Mouse (Mus musculus) cerebellum, adult 9-11 months (tissue): ENCODE data around the gene Mat2a.

ENCODE experiments used
- DNase-seq: peaks from one replicate; pipeline ENCODE4 v3.0.0; 2022

Gene Mat2a

GRCm38 (mm10) chr6:72414076-72414756, 25.1 kb downstream of the Mat2a start, which contains the start of gene Ggcx:
Gene Ggcx (plus strand): TSS chr6:72414308.
- peak; percentile 96 for DNase-seq

DNA sequence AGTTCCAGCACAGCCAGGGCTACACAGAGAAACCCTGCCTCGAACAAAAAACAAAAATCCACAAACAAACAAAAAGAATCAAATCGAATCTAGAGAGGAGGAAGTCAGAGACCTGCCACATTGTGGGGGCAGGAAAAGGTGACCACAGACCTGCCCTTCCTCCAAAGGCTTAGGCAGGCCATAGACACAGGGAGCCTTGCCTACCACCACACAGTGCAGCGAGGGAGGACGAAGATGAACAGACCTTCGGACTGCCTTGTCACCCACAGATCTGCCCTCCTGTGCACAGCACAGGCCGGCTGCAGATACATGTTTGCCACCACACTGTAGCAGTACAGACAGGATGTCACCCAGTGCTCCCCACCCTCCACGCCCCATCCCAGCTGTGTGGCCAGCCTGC, 28.8 kb downstream of the Mat2a start:
- no peak for DNase-seq

GRCm38 (mm10) chr6:72410003-72410402, 29.4 kb downstream of the Mat2a start:
- DNase-seq = no peak

DNA sequence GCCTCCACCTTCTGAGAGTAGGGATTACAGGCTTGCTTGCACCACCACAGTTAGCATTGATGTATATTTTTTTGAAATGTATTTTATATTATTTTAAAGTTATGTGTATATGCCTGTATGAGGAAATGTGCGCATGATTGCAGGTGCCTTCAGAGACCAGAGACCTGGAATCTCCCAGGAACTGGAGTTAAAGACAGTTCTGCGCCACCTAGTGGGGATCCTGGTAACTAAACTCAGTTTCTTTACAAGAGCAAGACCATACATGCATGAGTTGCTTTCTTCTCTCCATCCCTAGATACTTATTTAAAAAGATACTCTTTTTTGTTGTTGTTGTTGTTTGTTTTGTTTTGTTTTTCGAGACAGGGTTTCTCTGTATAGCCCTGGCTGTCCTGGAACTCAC, 29.8 kb downstream of the Mat2a start:
- peak; percentile 52 for DNase-seq

GRCm38 (mm10) chr6:72407119-72407518, 32.2 kb downstream of the Mat2a start:
- peak; percentile 75 for DNase-seq

- no peak for DNase-seq
These were observed 34.0 kb downstream of the Mat2a start for GRCm38 (mm10) chr6:72405356-72405755.

- DNase-seq = peak; percentile 54
These were observed 37.5 kb downstream of the Mat2a start for GRCm38 (mm10) chr6:72401875-72402274.

DNA sequence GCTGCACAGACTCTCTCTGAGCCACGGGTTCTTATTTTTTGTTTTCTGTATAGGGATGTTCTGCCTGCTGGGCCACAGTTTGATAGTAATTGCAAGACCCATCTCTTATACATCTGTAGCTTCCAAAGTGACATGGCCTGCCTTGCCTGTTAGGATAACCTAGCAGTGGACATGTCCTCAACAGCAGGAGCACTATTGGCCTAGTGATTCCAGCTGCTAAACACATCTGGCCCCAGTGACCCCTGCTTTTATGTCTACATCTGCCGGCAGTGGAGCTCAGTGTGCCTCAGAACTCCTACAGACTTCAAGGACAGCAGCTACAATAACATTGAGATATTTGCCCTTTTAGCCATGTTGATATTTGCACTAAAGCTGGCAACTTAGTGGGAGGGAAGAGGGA, 39.4 kb downstream of the Mat2a start:
- DNase-seq = no peak

GRCm38 (mm10) chr6:72396837-72397251, 42.5 kb downstream of the Mat2a start:
- no peak for DNase-seq

- DNase-seq = no peak
These were observed 47.0 kb downstream of the Mat2a start for GRCm38 (mm10) chr6:72392341-72392740.

DNA sequence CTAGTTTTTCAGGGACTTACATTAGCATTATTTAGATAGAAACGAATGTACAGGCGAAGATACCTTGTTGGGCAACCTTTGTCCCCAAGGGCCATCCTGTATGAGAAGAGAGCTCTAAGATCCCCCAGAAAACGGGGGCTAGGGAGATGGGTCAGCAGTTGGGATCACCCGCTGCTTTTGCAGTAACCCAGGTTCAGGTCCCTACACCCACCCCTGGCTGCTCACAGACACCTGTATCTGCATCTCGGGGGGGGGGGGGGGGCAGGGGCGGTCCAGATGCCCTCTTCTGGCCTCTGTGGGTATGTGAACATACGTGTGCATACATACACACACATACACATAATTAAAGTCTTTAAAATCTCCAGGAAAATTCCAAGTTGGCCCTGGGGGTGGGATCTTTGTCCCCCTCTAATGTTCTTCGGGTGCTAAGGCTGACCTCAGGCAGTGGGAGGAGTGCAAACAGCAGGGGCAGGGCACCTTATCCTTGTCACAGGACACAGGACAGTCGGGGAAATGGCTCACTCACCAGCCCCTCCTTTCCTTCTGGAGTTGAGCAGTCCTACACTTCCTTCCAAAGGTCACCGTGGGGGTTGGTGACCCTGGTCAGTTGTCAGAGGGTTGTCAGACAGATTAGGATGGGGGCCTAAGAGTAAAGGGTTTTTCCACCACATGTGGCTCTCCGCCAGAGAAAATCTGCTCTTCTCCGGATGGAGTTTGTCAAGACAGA, 48.4 kb downstream of the Mat2a start:
- peak; percentile 40 for DNase-seq

- DNase-seq = peak; percentile 71
These were observed 49.2 kb downstream of the Mat2a start, which contains the start of gene Vamp8 for GRCm38 (mm10) chr6:72389941-72390771. Gene Vamp8 (minus strand): TSS chr6:72390703.

GRCm38 (mm10) chr6:72389471-72389940, 49.9 kb downstream of the Mat2a start:
- DNase-seq = peak; percentile 23

- no peak for DNase-seq
These were observed 50.5 kb downstream of the Mat2a start for GRCm38 (mm10) chr6:72388791-72389329.

GRCm38 (mm10) chr6:72388266-72388665, 51.1 kb downstream of the Mat2a start:
- DNase-seq = no peak

DNA sequence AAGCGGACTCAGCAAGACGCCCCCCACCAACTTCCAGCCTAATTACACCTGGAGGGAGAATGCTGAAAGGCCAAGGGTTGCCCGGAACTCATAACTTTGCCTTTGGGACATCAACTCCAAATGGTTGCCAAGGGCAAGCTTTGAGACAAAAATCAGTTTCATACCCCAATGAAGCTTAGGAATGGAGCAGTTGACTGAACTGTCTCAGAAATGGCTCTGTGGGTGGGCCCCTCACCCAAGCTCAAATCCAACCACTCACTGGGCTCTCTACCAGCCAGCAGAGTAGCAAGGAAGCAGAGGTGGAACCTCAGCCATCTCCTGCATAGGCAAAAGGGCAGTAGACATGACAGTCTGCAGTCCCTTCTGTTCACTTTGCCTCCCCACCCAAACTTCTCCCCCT, 51.5 kb downstream of the Mat2a start:
- no peak for DNase-seq

DNA sequence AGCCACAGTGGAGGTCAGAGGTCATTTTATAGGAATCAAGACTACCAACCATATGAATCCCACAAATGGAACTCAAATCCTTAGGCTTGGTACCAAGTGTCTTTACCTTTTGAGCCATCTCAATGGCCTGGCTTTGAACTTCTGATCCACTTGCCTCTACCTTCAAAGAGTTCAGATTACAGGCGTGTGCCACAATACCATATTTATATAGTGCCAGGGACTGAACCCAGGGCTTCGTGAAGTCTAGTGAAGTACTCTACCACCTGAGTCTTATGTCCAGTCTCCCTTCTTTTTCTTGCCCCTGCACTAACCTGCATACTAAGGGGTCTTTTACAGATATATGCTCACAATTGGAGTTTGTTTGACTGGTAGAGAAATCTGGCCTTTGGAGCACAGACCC, 52.8 kb downstream of the Mat2a start:
- DNase-seq = no peak

GRCm38 (mm10) chr6:72385258-72385657, 54.1 kb downstream of the Mat2a start:
- no peak for DNase-seq

DNA sequence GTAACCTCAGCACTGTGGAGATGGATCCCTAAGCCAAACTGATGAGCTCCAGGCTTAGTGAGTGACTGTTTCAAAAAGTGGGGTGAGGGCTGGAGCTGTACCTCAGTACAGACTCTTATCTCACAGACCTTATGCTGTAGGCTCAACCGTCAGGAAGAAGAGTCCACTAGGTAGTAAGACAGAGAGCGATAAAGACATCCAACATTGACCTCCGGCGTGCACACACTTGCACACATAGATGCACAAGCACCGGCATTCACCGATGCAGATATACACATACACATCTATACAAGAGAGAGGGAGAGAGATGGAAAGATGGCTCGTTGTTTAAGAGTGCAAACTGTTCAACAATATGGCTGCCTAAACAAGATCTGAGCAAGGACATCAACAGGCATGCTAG, 55.4 kb downstream of the Mat2a start:
- DNase-seq = no peak

DNA sequence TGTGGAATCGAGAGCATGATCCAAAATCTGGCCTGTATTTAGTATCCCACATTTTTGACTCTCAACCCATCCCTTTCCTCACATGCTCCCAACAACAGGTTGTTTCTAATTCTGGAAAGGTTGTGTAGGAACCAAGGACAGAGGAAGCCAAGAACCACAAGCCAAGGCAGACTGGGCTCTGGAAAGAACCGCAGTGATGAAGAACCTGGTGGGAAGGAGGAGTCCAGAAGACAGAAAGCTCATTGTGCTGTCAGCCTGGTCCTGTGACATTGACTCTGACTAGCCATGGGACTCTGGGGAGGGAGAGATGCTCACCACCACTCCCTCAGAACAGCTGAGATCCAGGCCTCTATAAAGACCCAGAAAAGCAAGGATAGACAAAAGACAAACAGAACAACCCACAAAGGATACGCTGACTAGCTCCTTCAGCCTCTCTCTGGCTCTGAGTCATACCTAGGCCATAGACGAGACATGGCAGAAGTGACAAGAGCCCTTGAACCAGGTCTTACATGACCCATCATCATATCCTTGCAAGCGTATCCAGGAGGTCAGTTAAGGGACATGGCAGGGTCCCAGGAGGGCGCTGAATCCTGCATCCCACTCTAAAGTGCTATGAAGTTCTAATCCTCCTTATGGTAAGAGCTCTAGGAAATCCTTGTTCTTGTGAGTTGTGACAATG, 56.1 kb downstream of the Mat2a start:
- no peak for DNase-seq
